Mouse (Mus musculus) stomach, postnatal 0 days (tissue): ENCODE data around the gene Cacna1a. TPM values are rescaled to one million over a fixed set of nuclear protein-coding genes. Genes with fewer than 3 reads are reported as not detected.
"Not testable (repeated sequence)": the region's sequence is repeated elsewhere in the genome, so short reads cannot be mapped to it uniquely, and the experiment has no call there.

Experiments
- ATAC-seq: fragments of 200-750 bp; cut with Nextera tagmentation; 2 replicates; pipeline ENCODE4 v1.8.0; 2017; ENCODE audit not compliant: low FRiP score, low TSS enrichment
- DNase-seq: peaks from one replicate; pipeline ENCODE4 v3.0.0-alpha.2; 2016; ENCODE audit warnings: low spot score
- H3K27ac ChIP-seq: fragments of 300-500 bp; sonication (generic); replicated peaks from 2 replicates; pipeline ENCODE4 v1.5.1; 2014; ENCODE audit warnings: mild to moderate bottlenecking, control low read depth
- H3K27me3 ChIP-seq: fragments of 300-500 bp; sonication (generic); 2 replicates; pipeline ENCODE4 v1.6.1; 2014; ENCODE audit warnings: low read length; ENCODE audit not compliant: control insufficient read depth, insufficient read depth
- H3K36me3 ChIP-seq: fragments of 300-500 bp; sonication (generic); 2 replicates; pipeline ENCODE4 v1.6.1; 2014; ENCODE audit warnings: low read length, mixed read lengths; ENCODE audit not compliant: control insufficient read depth, insufficient read depth
- H3K4me1 ChIP-seq: fragments of 300-500 bp; sonication (generic); replicated peaks from 2 replicates; pipeline ENCODE4 v1.6.1; 2014; ENCODE audit warnings: antibody characterized with exemption; ENCODE audit not compliant: control insufficient read depth, insufficient read depth
- H3K4me2 ChIP-seq: fragments of 300-500 bp; sonication (generic); replicated peaks from 2 replicates; pipeline ENCODE4 v1.6.1; 2014; ENCODE audit warnings: low read depth, mild to moderate bottlenecking, control low read depth, moderate library complexity
- H3K4me3 ChIP-seq: fragments of 300-500 bp; sonication (generic); 2 replicates; pipeline ENCODE4 v1.5.1; 2014; ENCODE audit warnings: low read depth, low read length, control low read depth
- H3K9ac ChIP-seq: fragments of 300-500 bp; sonication (generic); 2 replicates; pipeline ENCODE4 v1.6.1; 2014; ENCODE audit warnings: mild to moderate bottlenecking, low read length, control low read depth, mixed read lengths
- H3K9me3 ChIP-seq: fragments of 300-500 bp; sonication (generic); 2 replicates; pipeline ENCODE4 v1.6.1; 2016; ENCODE audit warnings: low read length; ENCODE audit not compliant: control insufficient read depth
- CTCF ChIP-seq: IDR thresholded peaks from 2 replicates; pipeline ENCODE4 v1.5.1; 2016; ENCODE audit warnings: antibody characterized with exemption, low read depth, mild to moderate bottlenecking, moderate library complexity
- EP300 ChIP-seq: optimal IDR thresholded peaks from 2 replicates; pipeline ENCODE3; 2016; ENCODE audit warnings: antibody characterized with exemption
- WGBS: fragments of 180-500 bp; shearing (Covaris S2); extraction: QIAGEN DNeasy Blood & Tissue Kit; methylation state at CpG from one replicate; pipeline ENCODE4 v1.1.7; 2014; 5-methylcytosine and 5-hydroxymethylcytosine counted together
- polyA plus RNA-seq: library from polyadenylated mRNA; unstranded; fragments of >200 nt; fragmentation: Nextera tagmentation; extraction: Ambion mirVana; gene quantifications from 2 replicates; pipeline ENCODE4 v1.2.1, GENCODE M21; 2015

Gene Cacna1a
- polyA plus RNA-seq, 1 experiment from 2014 or later, result 2.9 TPM

GRCm38 (mm10) chr8:84621102-84621625 lies 232.9 kb downstream of the Cacna1a start:
- H3K36me3 ChIP-seq, result no peaks in the 10 kb centered on the region
- ATAC-seq (no peak), DNase-seq (no peak)
- TF ChIP-seq CTCF (0 out of 2 replicates have a peak, but pooled peaks have one; percentile 22), EP300 (no peak)
- no peak overlapping the region for H3K27ac ChIP-seq
- 72% methylated on average over 8 of the region's 8 CpGs for WGBS
- no peak overlapping the region for H3K4me3 ChIP-seq
- H3K27me3 ChIP-seq, result no peaks in the 10 kb centered on the region
- H3K4me2 ChIP-seq, result no peak overlapping the region
- H3K9ac ChIP-seq, result no peak overlapping the region
- H3K9me3 ChIP-seq, result no peaks in the 10 kb centered on the region
- no peaks in the 10 kb centered on the region for H3K4me1 ChIP-seq

DNA sequence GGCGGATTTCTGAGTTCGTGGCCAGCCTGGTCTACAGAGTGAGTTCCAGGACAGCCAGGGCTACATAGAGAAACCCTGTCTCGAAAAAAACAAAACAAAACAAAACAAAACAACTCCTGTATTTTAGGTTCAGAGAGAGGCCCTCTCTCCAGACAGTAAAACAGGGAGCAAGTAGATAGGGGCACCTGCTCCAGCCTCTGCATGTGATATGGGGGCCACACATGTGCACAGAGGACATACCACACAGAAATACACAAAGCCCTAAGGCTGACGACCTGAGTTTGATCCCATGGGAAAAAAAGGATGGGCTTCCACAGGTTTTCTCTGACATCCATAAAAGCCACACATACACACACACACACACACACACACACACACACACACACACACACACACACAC lies 235.2 kb downstream of the Cacna1a start:
- H3K27ac ChIP-seq, result not testable (repeated sequence)

GRCm38 (mm10) chr8:84629586-84629985 lies 241.3 kb downstream of the Cacna1a start:
- Histone ChIP-seq H3K36me3 (no peaks in the 10 kb centered on the region), H3K4me3 (no peak overlapping the region), H3K4me2 (no peak overlapping the region), H3K27me3 (no peaks in the 10 kb centered on the region), H3K9ac (no peak overlapping the region), H3K4me1 (no peaks in the 10 kb centered on the region), H3K9me3 (no peaks in the 10 kb centered on the region), H3K27ac (no peak overlapping the region)
- WGBS, result 64% methylated on average over 11 of the region's 11 CpGs
- no peak for TF ChIP-seq CTCF
- no peak for TF ChIP-seq EP300
- DNase-seq, result no peak
- ATAC-seq, result no peak

More for the DNA sequence above, 235.2 kb downstream of the Cacna1a start:
- H3K9me3 ChIP-seq, H3K4me2 ChIP-seq, H3K27me3 ChIP-seq, ATAC-seq, H3K9ac ChIP-seq, H3K4me3 ChIP-seq, DNase-seq, H3K4me1 ChIP-seq, H3K36me3 ChIP-seq: not testable (repeated sequence)
- WGBS, result 71% methylated on average over 4 of the region's 4 CpGs

- Histone ChIP-seq H3K4me3 (no peak overlapping the region), H3K9me3 (no peaks in the 10 kb centered on the region), H3K4me2 (no peak overlapping the region), H3K27ac (no peak overlapping the region), H3K9ac (no peak overlapping the region), H3K4me1 (no peaks in the 10 kb centered on the region), H3K36me3 (no peaks in the 10 kb centered on the region), H3K27me3 (no peaks in the 10 kb centered on the region)
- TF ChIP-seq CTCF (no peak), EP300 (no peak)
- no peak for DNase-seq
- 84% methylated on average over 4 of the region's 4 CpGs for WGBS
- no peak for ATAC-seq
Observed at GRCm38 (mm10) chr8:84630145-84630544, 241.9 kb downstream of the Cacna1a start.

DNA sequence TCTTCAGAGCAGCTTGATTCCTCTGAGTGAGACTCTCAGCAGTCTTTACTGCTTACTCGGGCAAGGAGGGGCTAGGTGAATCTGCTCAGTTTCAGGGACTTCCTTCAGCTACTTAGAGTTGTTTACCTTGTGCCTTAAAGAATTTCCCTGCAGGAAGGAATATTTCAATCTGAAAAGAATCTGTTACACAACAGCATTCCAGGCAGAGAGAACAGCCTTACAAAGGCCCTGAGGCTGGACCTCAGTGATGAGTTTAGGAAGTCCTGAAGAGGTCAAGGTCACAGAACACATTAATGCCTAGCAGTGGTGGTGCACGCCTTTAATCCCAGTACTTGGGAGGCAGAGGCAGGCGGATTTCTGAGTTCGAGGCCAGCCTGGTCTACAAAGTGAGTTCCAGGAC lies 243.6 kb downstream of the Cacna1a start:
- no peak overlapping the region for H3K4me2 ChIP-seq
- TF ChIP-seq CTCF (no peak), EP300 (no peak)
- ATAC-seq, result no peak
- H3K36me3 ChIP-seq, result no peaks in the 10 kb centered on the region
- H3K27me3 ChIP-seq, result no peaks in the 10 kb centered on the region
- no peak for DNase-seq
- no peak overlapping the region for H3K27ac ChIP-seq
- H3K4me3 ChIP-seq, result no peak overlapping the region
- 91% methylated on average over 2 of the region's 4 CpGs for WGBS
- no peak overlapping the region for H3K9ac ChIP-seq
- no peaks in the 10 kb centered on the region; the same call in 1 of the 2 replicates for H3K4me1 ChIP-seq
- H3K9me3 ChIP-seq, result no peaks in the 10 kb centered on the region

GRCm38 (mm10) chr8:84633841-84634584 lies 245.8 kb downstream of the Cacna1a start:
- Histone ChIP-seq H3K9me3 (no peaks in the 10 kb centered on the region), H3K9ac (no peak overlapping the region), H3K4me3 (no peak overlapping the region), H3K4me1 (no peaks in the 10 kb centered on the region; the same call in 1 of the 2 replicates), H3K36me3 (no peaks in the 10 kb centered on the region), H3K27me3 (no peaks in the 10 kb centered on the region), H3K27ac (no peak overlapping the region), H3K4me2 (no peak overlapping the region)
- DNase-seq (no peak), ATAC-seq (no peak)
- 41% methylated on average over 10 of the region's 10 CpGs for WGBS
- no peak for TF ChIP-seq EP300
- TF ChIP-seq CTCF, result no peak
